Mouse (Mus musculus): ENCODE measurements at regions not wholly inside any gene's neighbourhood (a gene's known extent, or its start where the extent isn't known, plus 50 kb on each side); places are given as distances from the start of the nearest gene placed in this dataset.

- no peaks in the 10 kb centered on the region for H3K27me3 ChIP-seq
- H3K9me3 ChIP-seq (replicated peaks) = no peaks in the 10 kb centered on the region
- no peak overlapping the region for H3K27ac ChIP-seq (replicated peaks)
- no peak overlapping the region for H3K4me3 ChIP-seq (replicated peaks)
- ATAC-seq (ENCODE audit: insufficient read depth) = no peak
- H3K9ac ChIP-seq = no peak overlapping the region
- H3K36me3 ChIP-seq (replicated peaks) = no peaks in the 10 kb centered on the region
- H3K4me1 ChIP-seq (replicated peaks) = no peaks in the 10 kb centered on the region
- 76% methylated on average over 12 of the region's 12 CpGs for WGBS (ENCODE audit: insufficient replicate concordance)
- H3K4me2 ChIP-seq = no peak overlapping the region
Measured at GRCm38 (mm10) chr3:35178759-35179440, 528.7 kb downstream of the Sox2 start.

DNA sequence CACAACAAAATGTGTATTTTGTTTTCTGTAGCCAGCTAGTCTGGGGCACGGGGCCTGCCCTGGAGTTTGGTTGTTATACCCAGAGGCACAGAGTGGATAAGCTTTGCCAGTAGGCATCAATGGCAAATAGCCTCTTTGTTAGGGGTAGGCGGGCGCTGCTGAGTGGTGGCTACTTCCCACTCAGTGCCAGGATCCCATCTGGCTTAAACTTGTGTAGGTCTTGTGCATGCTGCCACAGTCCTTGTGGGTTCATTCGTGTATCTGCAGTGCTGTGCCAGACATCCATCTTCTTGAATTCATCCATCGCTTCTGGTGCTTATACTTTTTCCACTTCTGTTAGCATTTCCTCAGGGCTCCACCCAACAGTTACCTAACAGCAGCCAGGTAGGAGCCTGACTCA is 545.4 kb upstream of the Atp11b start:
- Histone ChIP-seq H3K4me1 (replicated peaks) (no peaks in the 10 kb centered on the region), H3K4me2 (no peak overlapping the region), H3K27me3 (no peaks in the 10 kb centered on the region), H3K36me3 (replicated peaks) (no peaks in the 10 kb centered on the region), H3K27ac (replicated peaks) (no peak overlapping the region), H3K9ac (no peak overlapping the region), H3K9me3 (replicated peaks) (no peaks in the 10 kb centered on the region), H3K4me3 (replicated peaks) (no peak overlapping the region)
- no peak for ATAC-seq (ENCODE audit: insufficient read depth)
- WGBS (ENCODE audit: insufficient replicate concordance) = 60% methylated on average over 5 of the region's 5 CpGs

DNA sequence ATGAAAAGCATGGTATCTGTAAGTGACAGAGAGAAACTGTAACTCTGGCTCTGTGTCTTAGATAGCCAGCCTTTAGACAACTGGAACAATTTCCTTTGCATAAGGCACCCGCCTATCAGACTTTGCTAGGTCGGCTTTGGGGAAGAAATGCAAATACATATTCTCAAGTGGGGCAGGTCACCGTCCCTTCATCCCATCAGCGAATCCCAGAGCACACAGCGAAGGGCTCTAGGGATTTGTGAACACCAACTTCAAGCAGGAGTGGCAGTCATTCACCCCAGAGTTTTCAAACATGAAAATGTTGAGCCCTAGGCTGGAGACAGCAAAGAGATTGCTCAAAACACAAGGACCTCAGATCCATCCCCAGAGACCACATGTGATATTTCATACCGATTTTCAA is 534.5 kb upstream of the Atp11b start:
- Histone ChIP-seq H3K27ac (replicated peaks) (no peak overlapping the region), H3K4me3 (replicated peaks) (no peak overlapping the region), H3K4me2 (no peak overlapping the region), H3K9ac (no peak overlapping the region), H3K4me1 (replicated peaks) (no peaks in the 10 kb centered on the region), H3K27me3 (no peaks in the 10 kb centered on the region), H3K9me3 (replicated peaks) (no peaks in the 10 kb centered on the region), H3K36me3 (replicated peaks) (no peaks in the 10 kb centered on the region)
- no peak for ATAC-seq (ENCODE audit: insufficient read depth)
- WGBS (ENCODE audit: insufficient replicate concordance) = 62% methylated on average over 6 of the region's 6 CpGs

- WGBS (ENCODE audit: insufficient replicate concordance) = 53% methylated on average over 3 of the region's 3 CpGs
- no peak for ATAC-seq (ENCODE audit: insufficient read depth)
- no peak overlapping the region for H3K27ac ChIP-seq (replicated peaks)
- H3K27me3 ChIP-seq = no peaks in the 10 kb centered on the region
- no peak overlapping the region for H3K4me2 ChIP-seq
- H3K9me3 ChIP-seq (replicated peaks) = no peaks in the 10 kb centered on the region
- H3K9ac ChIP-seq = no peak overlapping the region
- H3K4me3 ChIP-seq (replicated peaks) = no peak overlapping the region
- no peaks in the 10 kb centered on the region for H3K4me1 ChIP-seq (replicated peaks)
- H3K36me3 ChIP-seq (replicated peaks) = no peaks in the 10 kb centered on the region
Measured at GRCm38 (mm10) chr3:35221183-35221582, 532.7 kb upstream of the Atp11b start.

DNA sequence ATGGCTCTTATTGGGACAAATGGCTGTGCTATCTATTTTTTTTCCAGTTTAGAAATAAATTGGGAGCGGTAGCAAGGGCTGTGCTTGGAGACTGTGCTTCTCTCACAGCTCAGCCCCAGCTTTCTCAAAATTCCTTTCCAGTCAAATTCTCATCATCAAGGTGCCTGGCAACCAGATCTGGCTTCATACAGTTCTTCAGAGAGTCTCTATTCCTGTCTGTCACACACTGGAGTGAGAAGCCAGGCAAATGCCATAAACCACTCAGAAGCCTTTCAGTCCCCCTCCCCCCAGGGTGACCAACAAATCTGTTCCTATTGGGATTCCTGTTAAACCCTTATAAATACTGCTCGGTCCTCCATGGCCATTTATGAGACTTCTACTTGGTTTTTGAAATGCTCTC is 531.7 kb upstream of the Atp11b start:
- Histone ChIP-seq H3K4me3 (replicated peaks) (no peak overlapping the region), H3K9ac (no peak overlapping the region), H3K4me1 (replicated peaks) (no peaks in the 10 kb centered on the region), H3K27me3 (no peaks in the 10 kb centered on the region), H3K4me2 (no peak overlapping the region), H3K9me3 (replicated peaks) (no peaks in the 10 kb centered on the region), H3K36me3 (replicated peaks) (no peaks in the 10 kb centered on the region), H3K27ac (replicated peaks) (no peak overlapping the region)
- 30% methylated on average over 2 of the region's 2 CpGs for WGBS (ENCODE audit: insufficient replicate concordance)
- no peak for ATAC-seq (ENCODE audit: insufficient read depth)

GRCm38 (mm10) chr3:35225051-35225701 is 528.7 kb upstream of the Atp11b start:
- H3K9ac ChIP-seq = no peak overlapping the region
- H3K4me1 ChIP-seq (replicated peaks) = no peaks in the 10 kb centered on the region
- no peaks in the 10 kb centered on the region for H3K27me3 ChIP-seq
- no peaks in the 10 kb centered on the region for H3K9me3 ChIP-seq (replicated peaks)
- no peak overlapping the region for H3K27ac ChIP-seq (replicated peaks)
- H3K36me3 ChIP-seq (replicated peaks) = no peaks in the 10 kb centered on the region
- H3K4me3 ChIP-seq (replicated peaks) = no peak overlapping the region
- H3K4me2 ChIP-seq = no peak overlapping the region
- 23% methylated on average over 12 of the region's 12 CpGs for WGBS (ENCODE audit: insufficient replicate concordance)
- no peak for ATAC-seq (ENCODE audit: insufficient read depth)

DNA sequence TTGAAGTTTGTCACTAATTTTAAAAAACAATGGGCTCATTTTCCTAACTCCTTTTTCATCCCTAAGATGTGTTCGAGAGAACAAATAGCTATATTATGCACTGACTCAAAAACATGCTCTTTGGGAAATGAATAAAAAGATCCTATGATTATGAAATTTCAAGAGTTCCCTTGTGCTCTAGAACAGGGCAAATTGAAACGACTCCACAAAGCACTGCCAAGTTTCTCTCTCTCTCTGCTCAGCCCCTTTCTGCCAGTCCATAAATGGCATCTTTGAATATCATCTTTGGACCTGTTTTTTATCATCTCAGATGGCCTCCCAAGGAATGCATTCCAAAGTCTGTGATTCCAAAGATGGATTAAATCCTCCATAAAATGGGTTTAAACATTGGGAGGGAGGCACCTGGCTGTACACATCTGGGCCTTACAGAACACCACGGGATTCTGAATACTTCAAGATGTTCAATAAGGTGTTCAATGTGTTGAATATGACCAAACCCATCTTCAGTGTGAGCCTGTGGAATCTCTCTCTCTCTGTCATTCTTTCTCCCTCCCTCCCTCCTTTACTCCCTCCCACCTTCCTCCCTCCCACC is 528.0 kb upstream of the Atp11b start:
- Histone ChIP-seq H3K27ac (replicated peaks) (no peak overlapping the region), H3K4me2 (no peak overlapping the region), H3K36me3 (replicated peaks) (no peaks in the 10 kb centered on the region), H3K4me3 (replicated peaks) (no peak overlapping the region), H3K9ac (no peak overlapping the region), H3K27me3 (no peaks in the 10 kb centered on the region), H3K9me3 (replicated peaks) (no peaks in the 10 kb centered on the region), H3K4me1 (replicated peaks) (no peaks in the 10 kb centered on the region)
- ATAC-seq (ENCODE audit: insufficient read depth) = no peak
- 44% methylated on average over 3 of the region's 3 CpGs for WGBS (ENCODE audit: insufficient replicate concordance)

DNA sequence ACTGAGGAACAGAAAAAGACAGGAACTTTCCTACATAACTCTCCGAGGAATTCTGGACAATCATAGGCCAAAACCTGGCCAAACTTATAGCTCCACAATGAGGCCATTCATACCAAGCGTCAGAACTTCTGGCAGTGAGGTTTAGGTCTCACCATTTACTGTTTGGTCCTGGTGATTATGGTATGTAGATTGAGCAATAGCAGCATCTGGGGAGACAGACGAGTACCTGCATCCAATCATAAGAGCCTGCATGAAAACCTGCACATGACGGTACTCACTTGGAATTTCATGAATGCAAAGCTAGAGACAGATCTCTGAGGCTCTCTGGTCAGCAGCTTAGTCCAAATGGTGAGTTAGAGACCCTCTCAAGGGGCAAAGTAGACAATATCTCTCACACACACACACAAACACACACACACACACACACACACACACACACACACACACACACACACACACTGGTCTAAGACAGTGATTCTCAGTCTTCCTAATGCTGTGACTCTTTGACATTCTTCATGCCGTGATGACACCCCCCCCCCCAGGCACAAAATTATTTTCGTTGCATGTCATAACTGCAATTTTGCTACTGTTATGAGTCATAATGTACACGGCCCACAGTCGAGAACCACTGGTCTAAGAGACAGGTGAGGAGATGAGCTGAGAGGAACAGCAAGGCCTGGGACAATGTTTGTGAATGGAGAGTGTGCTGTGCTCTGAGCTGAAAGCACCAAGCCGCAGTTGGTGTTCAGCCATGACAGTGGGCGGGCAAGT is 522.6 kb upstream of the Atp11b start:
- Histone ChIP-seq H3K9ac (no peak overlapping the region), H3K36me3 (replicated peaks) (no peaks in the 10 kb centered on the region), H3K27me3 (no peaks in the 10 kb centered on the region), H3K4me1 (replicated peaks) (no peaks in the 10 kb centered on the region), H3K9me3 (replicated peaks) (no peaks in the 10 kb centered on the region), H3K27ac (replicated peaks) (no peak overlapping the region), H3K4me2 (no peak overlapping the region), H3K4me3 (replicated peaks) (no peak overlapping the region)
- no peak for ATAC-seq (ENCODE audit: insufficient read depth)
- WGBS (ENCODE audit: insufficient replicate concordance) = 68% methylated on average over 10 of the region's 10 CpGs

- no peak overlapping the region for H3K4me3 ChIP-seq (replicated peaks)
- no peaks in the 10 kb centered on the region for H3K27me3 ChIP-seq
- WGBS (ENCODE audit: insufficient replicate concordance) = 56% methylated on average over 1 of the region's 1 CpGs
- H3K9me3 ChIP-seq (replicated peaks) = no peaks in the 10 kb centered on the region
- no peak for ATAC-seq (ENCODE audit: insufficient read depth)
- no peaks in the 10 kb centered on the region for H3K4me1 ChIP-seq (replicated peaks)
- no peaks in the 10 kb centered on the region for H3K36me3 ChIP-seq (replicated peaks)
- no peak overlapping the region for H3K9ac ChIP-seq
- no peak overlapping the region for H3K27ac ChIP-seq (replicated peaks)
- H3K4me2 ChIP-seq = no peak overlapping the region
Measured at GRCm38 (mm10) chr3:35232487-35232886, 521.4 kb upstream of the Atp11b start.

GRCm38 (mm10) chr3:35235066-35235465 is 518.8 kb upstream of the Atp11b start:
- H3K4me3 ChIP-seq (replicated peaks) = no peak overlapping the region
- H3K9me3 ChIP-seq (replicated peaks) = no peaks in the 10 kb centered on the region
- 50% methylated on average over 3 of the region's 3 CpGs for WGBS (ENCODE audit: insufficient replicate concordance)
- H3K4me1 ChIP-seq (replicated peaks) = no peaks in the 10 kb centered on the region
- H3K27ac ChIP-seq (replicated peaks) = no peak overlapping the region
- no peak overlapping the region for H3K9ac ChIP-seq
- H3K4me2 ChIP-seq = no peak overlapping the region
- no peak for ATAC-seq (ENCODE audit: insufficient read depth)
- H3K27me3 ChIP-seq = no peaks in the 10 kb centered on the region
- no peaks in the 10 kb centered on the region for H3K36me3 ChIP-seq (replicated peaks)

DNA sequence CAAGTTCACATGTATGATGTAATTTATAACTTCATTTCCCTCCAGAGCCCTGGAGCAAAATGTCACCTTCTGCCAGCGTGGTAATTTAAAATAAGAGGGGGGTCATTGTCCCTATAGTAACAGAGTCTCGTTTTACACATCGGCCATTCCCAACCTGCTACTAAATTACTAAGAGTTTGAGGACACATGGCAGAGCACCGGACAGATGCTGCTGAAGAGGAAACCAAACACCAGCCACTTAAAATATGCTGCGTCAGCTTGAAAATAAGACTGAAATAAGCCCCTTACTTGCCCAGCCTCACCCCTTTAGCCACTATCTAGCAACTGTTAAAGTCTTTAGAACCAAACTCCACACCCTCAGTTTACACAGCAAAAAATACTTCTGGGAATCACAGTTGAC is 518.1 kb upstream of the Atp11b start:
- no peaks in the 10 kb centered on the region for H3K27me3 ChIP-seq
- no peak overlapping the region for H3K4me3 ChIP-seq (replicated peaks)
- no peak overlapping the region for H3K27ac ChIP-seq (replicated peaks)
- WGBS (ENCODE audit: insufficient replicate concordance) = 60% methylated on average over 5 of the region's 5 CpGs
- no peak for ATAC-seq (ENCODE audit: insufficient read depth)
- H3K36me3 ChIP-seq (replicated peaks) = no peaks in the 10 kb centered on the region
- no peak overlapping the region for H3K4me2 ChIP-seq
- H3K9ac ChIP-seq = no peak overlapping the region
- H3K9me3 ChIP-seq (replicated peaks) = no peaks in the 10 kb centered on the region
- no peaks in the 10 kb centered on the region for H3K4me1 ChIP-seq (replicated peaks)

Data from liver, embryonic 15.5 days (tissue).